Mouse (Mus musculus) layer of hippocampus, postnatal 25 days (tissue): Measurements from ENCODE around the gene Tchh. TPM values are rescaled to one million over a fixed set of nuclear protein-coding genes. Genes with fewer than 3 reads are reported as not detected.
"Not testable (repeated sequence)": the region's sequence is repeated elsewhere in the genome, so short reads cannot be mapped to it uniquely, and the experiment has no call there.

Experiments used
- DNase-seq, 2 experiments: peaks; one replicate each; pipeline ENCODE4 v3.0.0; 2022; ENCODE audit warnings: mixed read lengths in 2 of 2, low spot score in 1 of 2; ENCODE audit errors: extremely low spot score in 1 of 2
- microRNA-seq, 2 experiments: library from miRNA; unstranded; fragments of <30 nt; microRNA quantifications; one replicate each; pipeline ENCODE4 v1.2.0; 2021
- total RNA-seq, 2 experiments: library from RNA; stranded (reverse); gene quantifications; 2 replicates each; pipeline ENCODE4 v1.2.3; 2021

Gene Tchh
- total RNA-seq, 2 experiments from 2014 or later: 0.81 to 0.92 TPM

DNA sequence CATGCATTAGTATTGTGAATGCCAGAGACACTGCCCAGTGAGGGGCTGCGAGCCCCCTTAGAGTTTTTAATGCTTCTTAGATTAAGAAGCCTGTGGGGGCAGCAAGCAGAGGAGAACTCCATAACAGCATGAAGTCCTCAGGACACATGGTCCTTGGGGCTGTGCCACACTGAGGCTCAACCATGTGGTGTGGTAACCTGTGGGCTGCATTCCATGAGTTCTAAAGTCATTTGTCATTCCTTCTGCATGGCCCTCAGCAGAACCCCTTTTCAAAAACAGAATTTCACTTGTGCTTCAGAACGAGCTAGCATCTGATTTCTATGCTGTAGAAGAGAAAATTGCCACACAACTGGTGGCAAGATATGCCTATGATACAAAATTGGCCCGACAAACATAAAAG, 50.0 kb downstream of the Tchh start:
- DNase-seq: no peak

- peak; percentile 19 to 21 for DNase-seq
Measured at GRCm38 (mm10) chr3:93493992-93494391, 51.9 kb downstream of the Tchh start.

GRCm38 (mm10) chr3:93494774-93495173, 52.6 kb downstream of the Tchh start:
- not testable (repeated sequence) for DNase-seq

DNA sequence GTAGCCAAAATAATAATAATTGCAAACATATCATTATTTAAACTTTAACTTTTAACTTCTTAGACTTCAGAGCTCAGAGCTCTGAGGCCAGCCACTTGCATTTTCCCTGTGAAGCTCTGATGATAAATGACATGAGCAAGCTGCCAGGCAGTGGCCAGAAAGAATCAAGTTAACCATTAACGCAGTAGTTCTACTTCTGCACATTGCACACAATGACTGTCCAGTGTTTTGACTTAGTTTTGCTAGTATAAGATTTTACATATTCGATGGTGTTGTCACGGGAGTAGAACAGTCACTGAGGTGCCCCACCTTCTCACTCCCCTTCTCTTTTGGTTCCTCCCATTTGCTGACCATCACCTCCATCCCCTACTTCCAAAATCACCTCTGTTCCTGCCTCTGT, 55.0 kb downstream of the Tchh start:
- no peak for DNase-seq

Small RNA genes lying within 50 kb of the gene (microRNA-seq; reads per million reads assigned to microRNA genes)
- 0 reads per million in 2 experiments for gene Gm22752

Other genes with a start within 250 kb of the Tchh start
- not detected for gene Flg2, start 245.1 kb upstream of the Tchh start, total RNA-seq
- not detected for gene Flg, start 168.8 kb upstream of the Tchh start, total RNA-seq
- not detected for gene Hrnr, start 122.6 kb upstream of the Tchh start, total RNA-seq
- not detected for gene Rptn, start 48.6 kb upstream of the Tchh start, total RNA-seq
- gene Tchhl1, start 26.4 kb downstream of the Tchh start, total RNA-seq: not detected
- 1 to 10 TPM; 6.1 to 8.5 TPM for gene S100a11, start 78.2 kb downstream of the Tchh start, total RNA-seq
- gene S100a10, start 112.8 kb downstream of the Tchh start, total RNA-seq: 10 to 100 TPM; 15.0 to 23.5 TPM
- gene Tdpoz2, start 210.4 kb downstream of the Tchh start, total RNA-seq: not detected
- gene Tdpoz1, start 234.0 kb downstream of the Tchh start, total RNA-seq: not detected